Mouse (Mus musculus): ENCODE data around the gene Lypd6. TPM values are rescaled to one million over a fixed set of nuclear protein-coding genes. Genes with fewer than 3 reads are reported as not detected.

The Lypd6 gene
- polyA plus RNA-seq, 1 experiment from 2014 or later = 0.28 TPM

GRCm38 (mm10) chr2:50130674-50131073 lies 64.4 kb downstream of the Lypd6 start:
- H3K4me2 ChIP-seq (ENCODE audit: low read depth, low read length) = no peak overlapping the region
- H3K27ac ChIP-seq (ENCODE audit: low read depth) = no peak overlapping the region
- 27% methylated on average over 3 of the region's 3 CpGs for WGBS (ENCODE audit: insufficient replicate concordance)
- no peak overlapping the region for H3K9ac ChIP-seq (replicated peaks)
- TF ChIP-seq EP300 (IDR thresholded peaks at IDR 0.05; ENCODE audit: low read depth) (no peak), CTCF (IDR thresholded peaks at IDR 0.05; ENCODE audit: low read depth) (no peak)
- DNase-seq = no peak
- H3K4me3 ChIP-seq (ENCODE audit: low read depth, low read length) = no peak overlapping the region
- no peak for ATAC-seq
- no peaks in the 10 kb centered on the region for H3K4me1 ChIP-seq (ENCODE audit: insufficient read depth)
- H3K9me3 ChIP-seq (ENCODE audit: low read length) = no peaks in the 10 kb centered on the region
- H3K27me3 ChIP-seq (ENCODE audit: insufficient read depth, low read length) = no peaks in the 10 kb centered on the region
- no peaks in the 10 kb centered on the region for H3K36me3 ChIP-seq (replicated peaks; ENCODE audit: insufficient read depth, low read length)

- Histone ChIP-seq H3K36me3 (replicated peaks; ENCODE audit: insufficient read depth, low read length) (no peaks in the 10 kb centered on the region), H3K4me1 (ENCODE audit: insufficient read depth) (no peaks in the 10 kb centered on the region), H3K27me3 (ENCODE audit: insufficient read depth, low read length) (no peaks in the 10 kb centered on the region), H3K4me3 (ENCODE audit: low read depth, low read length) (no peak overlapping the region), H3K4me2 (ENCODE audit: low read depth, low read length) (no peak overlapping the region), H3K27ac (ENCODE audit: low read depth) (no peak overlapping the region), H3K9me3 (ENCODE audit: low read length) (no peaks in the 10 kb centered on the region), H3K9ac (replicated peaks) (no peak overlapping the region)
- TF ChIP-seq EP300 (IDR thresholded peaks at IDR 0.05; ENCODE audit: low read depth) (no peak), CTCF (IDR thresholded peaks at IDR 0.05; ENCODE audit: low read depth) (no peak)
- DNase-seq (no peak), ATAC-seq (no peak)
- 68% methylated on average over 6 of the region's 6 CpGs for WGBS (ENCODE audit: insufficient replicate concordance)
Measured at GRCm38 (mm10) chr2:50143672-50144071, 77.4 kb downstream of the Lypd6 start.

- H3K4me1 ChIP-seq (ENCODE audit: insufficient read depth) = no peaks in the 10 kb centered on the region
- 43% methylated on average over 9 of the region's 9 CpGs for WGBS (ENCODE audit: insufficient replicate concordance)
- no peak overlapping the region for H3K9ac ChIP-seq (replicated peaks)
- DNase-seq = no peak
- ATAC-seq = no peak
- H3K27ac ChIP-seq (ENCODE audit: low read depth) = no peak overlapping the region
- H3K36me3 ChIP-seq (replicated peaks; ENCODE audit: insufficient read depth, low read length) = no peaks in the 10 kb centered on the region
- no peak overlapping the region for H3K4me2 ChIP-seq (ENCODE audit: low read depth, low read length)
- no peaks in the 10 kb centered on the region for H3K9me3 ChIP-seq (ENCODE audit: low read length)
- no peak for TF ChIP-seq EP300 (IDR thresholded peaks at IDR 0.05; ENCODE audit: low read depth)
- no peak for TF ChIP-seq CTCF (IDR thresholded peaks at IDR 0.05; ENCODE audit: low read depth)
- H3K27me3 ChIP-seq (ENCODE audit: insufficient read depth, low read length) = no peaks in the 10 kb centered on the region
- no peak overlapping the region for H3K4me3 ChIP-seq (ENCODE audit: low read depth, low read length)
Measured at GRCm38 (mm10) chr2:50147308-50147707, 81.1 kb downstream of the Lypd6 start.

DNA sequence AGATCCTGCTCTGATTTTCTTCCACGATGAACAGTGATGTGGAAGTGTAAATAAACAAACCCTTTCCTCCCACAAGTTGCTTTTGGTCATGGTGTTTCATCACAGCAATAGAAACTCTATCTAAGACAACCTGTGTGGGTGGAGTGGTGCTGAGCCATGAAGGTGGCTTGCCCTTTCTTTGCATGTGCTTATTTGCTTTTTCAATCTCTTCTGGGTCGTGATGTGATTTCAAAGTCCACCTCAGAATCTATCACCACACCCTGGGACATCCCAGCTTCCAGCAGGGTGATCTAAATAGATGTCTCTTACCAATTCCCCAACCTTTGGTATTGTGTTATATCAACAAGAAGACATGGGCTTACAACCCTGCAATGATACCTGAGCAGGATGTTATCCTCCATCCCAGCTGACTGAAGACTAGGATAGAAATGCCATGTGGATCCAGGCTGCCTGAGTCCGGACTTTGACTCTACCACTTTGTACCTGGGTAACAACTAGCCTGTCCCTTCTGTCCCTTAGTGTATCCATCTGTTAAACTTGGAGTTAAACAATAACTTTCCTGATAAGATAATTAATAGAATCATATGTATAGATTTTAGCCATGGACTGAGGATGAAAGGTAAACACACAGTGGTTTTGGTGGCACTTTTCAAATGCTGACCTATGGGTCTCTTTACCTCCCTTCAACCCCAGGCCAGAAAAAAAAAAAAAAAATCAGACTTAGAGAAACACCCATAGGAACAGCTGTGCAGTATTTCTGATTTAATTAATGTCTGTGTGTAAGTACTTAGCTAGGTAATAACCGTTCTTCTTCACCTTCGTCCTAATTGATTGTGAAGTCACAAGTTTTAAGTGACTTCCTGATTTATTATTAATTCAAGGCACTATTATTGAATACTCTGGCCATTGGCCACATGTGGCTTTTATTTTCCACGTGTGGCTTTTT lies 83.3 kb downstream of the Lypd6 start:
- Histone ChIP-seq H3K4me2 (ENCODE audit: low read depth, low read length) (no peak overlapping the region), H3K27me3 (ENCODE audit: insufficient read depth, low read length) (no peaks in the 10 kb centered on the region), H3K9me3 (ENCODE audit: low read length) (no peaks in the 10 kb centered on the region), H3K9ac (replicated peaks) (no peak overlapping the region), H3K36me3 (replicated peaks; ENCODE audit: insufficient read depth, low read length) (no peaks in the 10 kb centered on the region), H3K4me3 (ENCODE audit: low read depth, low read length) (no peak overlapping the region), H3K27ac (ENCODE audit: low read depth) (no peak overlapping the region), H3K4me1 (ENCODE audit: insufficient read depth) (no peaks in the 10 kb centered on the region)
- no peak for DNase-seq
- WGBS (ENCODE audit: insufficient replicate concordance) = 59% methylated on average over 6 of the region's 6 CpGs
- no peak for ATAC-seq
- TF ChIP-seq EP300 (IDR thresholded peaks at IDR 0.05; ENCODE audit: low read depth) (no peak), CTCF (IDR thresholded peaks at IDR 0.05; ENCODE audit: low read depth) (no peak)

- no peak overlapping the region for H3K4me2 ChIP-seq (ENCODE audit: low read depth, low read length)
- TF ChIP-seq EP300 (IDR thresholded peaks at IDR 0.05; ENCODE audit: low read depth) (no peak), CTCF (IDR thresholded peaks at IDR 0.05; ENCODE audit: low read depth) (no peak)
- 80% methylated on average over 7 of the region's 7 CpGs for WGBS (ENCODE audit: insufficient replicate concordance)
- no peaks in the 10 kb centered on the region for H3K36me3 ChIP-seq (replicated peaks; ENCODE audit: insufficient read depth, low read length)
- H3K4me3 ChIP-seq (ENCODE audit: low read depth, low read length) = no peak overlapping the region
- DNase-seq (no peak), ATAC-seq (no peak)
- no peaks in the 10 kb centered on the region for H3K4me1 ChIP-seq (ENCODE audit: insufficient read depth)
- H3K27ac ChIP-seq (ENCODE audit: low read depth) = no peak overlapping the region
- H3K9me3 ChIP-seq (ENCODE audit: low read length) = no peaks in the 10 kb centered on the region
- no peaks in the 10 kb centered on the region for H3K27me3 ChIP-seq (ENCODE audit: insufficient read depth, low read length)
- no peak overlapping the region for H3K9ac ChIP-seq (replicated peaks)
Measured at GRCm38 (mm10) chr2:50150203-50150590, 84.0 kb downstream of the Lypd6 start.

DNA sequence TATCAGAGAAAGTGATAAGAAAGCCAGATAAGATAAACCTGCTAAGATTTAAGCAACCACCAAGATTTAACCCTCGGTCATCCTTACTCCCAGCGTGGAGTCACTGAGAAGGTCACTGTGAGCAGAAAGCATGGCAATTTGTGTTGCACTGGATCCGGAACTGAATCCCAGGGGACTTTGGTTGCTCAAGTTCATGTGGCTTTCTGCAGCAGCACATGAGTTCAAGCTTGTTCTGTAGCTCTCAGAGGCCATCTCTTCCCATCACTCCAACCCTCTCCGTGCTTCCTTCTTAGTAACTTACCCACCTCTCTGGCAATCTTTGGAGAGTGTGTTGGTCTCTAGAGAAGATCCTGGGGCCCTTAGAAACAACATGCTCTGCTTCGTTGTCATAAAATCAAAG lies 84.6 kb downstream of the Lypd6 start:
- DNase-seq (no peak), ATAC-seq (no peak)
- Histone ChIP-seq H3K27me3 (ENCODE audit: insufficient read depth, low read length) (no peaks in the 10 kb centered on the region), H3K27ac (ENCODE audit: low read depth) (no peak overlapping the region), H3K9me3 (ENCODE audit: low read length) (no peaks in the 10 kb centered on the region), H3K4me3 (ENCODE audit: low read depth, low read length) (no peak overlapping the region), H3K4me2 (ENCODE audit: low read depth, low read length) (no peak overlapping the region), H3K36me3 (replicated peaks; ENCODE audit: insufficient read depth, low read length) (no peaks in the 10 kb centered on the region), H3K9ac (replicated peaks) (no peak overlapping the region), H3K4me1 (ENCODE audit: insufficient read depth) (no peaks in the 10 kb centered on the region)
- 76% methylated on average over 5 of the region's 5 CpGs for WGBS (ENCODE audit: insufficient replicate concordance)
- TF ChIP-seq CTCF (IDR thresholded peaks at IDR 0.05; ENCODE audit: low read depth) (no peak), EP300 (IDR thresholded peaks at IDR 0.05; ENCODE audit: low read depth) (no peak)

Data from liver, postnatal 0 days (tissue).